Mouse (Mus musculus) myocyte (in vitro differentiated cells): ENCODE measurements around the gene Pde4d.

Source experiments
- MYOD1 ChIP-seq, 3 experiments: IDR thresholded peaks; one replicate each; pipeline ENCODE4 v1.6.1; 2011; ENCODE audit warnings: control low read depth in 2 of 3, low read depth in 2 of 3, mild to moderate bottlenecking in 2 of 3, moderate library complexity in 1 of 3; ENCODE audit not compliant: insufficient read length in 2 of 3, control insufficient read depth in 1 of 3
- POLR2A ChIP-seq: IDR thresholded peaks from one replicate; pipeline ENCODE4 v1.6.1; 2011; ENCODE audit warnings: low read depth, mild to moderate bottlenecking, control low read depth, moderate library complexity; ENCODE audit not compliant: insufficient read length
- SRF ChIP-seq: IDR thresholded peaks from one replicate; pipeline ENCODE4 v1.6.1; 2011; ENCODE audit warnings: low read depth; ENCODE audit not compliant: control insufficient read depth, insufficient read length
- TCF12 ChIP-seq: IDR thresholded peaks from one replicate; pipeline ENCODE4 v1.6.1; 2011; ENCODE audit warnings: mild to moderate bottlenecking, control low read depth; ENCODE audit not compliant: poor library complexity, insufficient read depth, severe bottlenecking

DNA sequence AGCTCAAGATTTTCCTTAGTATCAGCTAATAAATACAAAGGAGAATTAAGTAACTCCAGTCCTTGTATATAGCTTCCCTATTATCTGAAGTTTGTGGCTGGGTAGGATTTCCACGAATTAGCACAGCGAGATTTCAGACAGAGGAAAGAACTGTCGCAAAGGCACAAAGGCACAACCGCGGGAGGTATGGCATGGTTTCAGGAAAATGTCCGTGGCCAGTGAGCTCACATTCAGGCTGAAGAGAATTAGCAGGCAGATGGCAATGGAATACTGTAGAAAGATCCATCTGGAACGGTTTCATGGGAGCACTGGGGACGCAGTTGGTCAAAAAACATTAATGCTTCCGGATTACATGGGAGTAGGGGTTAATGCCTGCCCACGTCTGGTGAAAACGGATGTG lies 898.0 kb downstream of the Pde4d start:
- TF ChIP-seq SRF (no peak), TCF12 (no peak), POLR2A (no peak), MYOD1 (IDR thresholded peaks at IDR 0.05; ENCODE audit: control insufficient read depth in 1 of 3, insufficient read length in 2 of 3, low read depth in 2 of 3) (no peak)
